Mouse (Mus musculus) cerebellum, adult 18-20 months (tissue): Measurements from ENCODE around the gene Wdr61.

Source experiments
- DNase-seq, 2 experiments: peaks; one replicate each; pipeline ENCODE4 v3.0.0; 2021

Wdr61 gene

DNA sequence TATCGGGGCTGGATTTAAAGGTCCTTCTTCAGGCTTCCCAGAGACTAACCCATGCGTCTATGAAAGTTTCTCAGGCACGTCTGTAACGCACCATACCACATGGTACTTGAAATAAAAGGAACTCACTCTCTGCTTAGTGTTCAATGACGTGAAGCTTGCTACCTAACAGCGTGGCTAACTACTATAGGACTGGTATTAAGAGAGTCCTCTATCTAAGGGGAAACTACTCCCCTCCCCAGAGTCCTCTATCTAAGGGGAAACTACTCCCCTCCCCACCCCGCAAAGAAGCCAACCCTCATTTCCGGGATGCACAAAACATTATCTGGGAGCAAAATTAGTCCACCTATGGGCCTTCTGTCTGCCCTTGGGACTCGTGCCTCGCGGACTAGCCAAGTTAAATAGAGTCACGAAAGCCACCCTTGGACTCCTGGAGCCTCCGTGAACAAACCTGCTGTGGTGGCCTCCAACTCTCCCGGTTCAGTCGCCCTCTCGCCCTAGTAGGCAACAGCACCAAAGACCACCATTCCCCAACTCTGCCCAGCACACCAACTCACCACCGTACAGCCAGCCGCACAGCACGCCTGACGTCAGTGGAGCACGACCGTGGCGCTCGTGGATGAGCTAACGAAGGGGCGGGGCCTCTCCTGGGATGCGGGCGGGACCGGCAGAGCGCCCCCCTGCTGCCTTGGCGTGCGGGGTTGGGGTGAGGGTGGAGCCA, at the start of gene Wdr61:
Gene Wdr61 (minus strand): TSS at position 599 of the 718 bp plus-strand sequence.
- peak; percentile 95 to 99 for DNase-seq

DNA sequence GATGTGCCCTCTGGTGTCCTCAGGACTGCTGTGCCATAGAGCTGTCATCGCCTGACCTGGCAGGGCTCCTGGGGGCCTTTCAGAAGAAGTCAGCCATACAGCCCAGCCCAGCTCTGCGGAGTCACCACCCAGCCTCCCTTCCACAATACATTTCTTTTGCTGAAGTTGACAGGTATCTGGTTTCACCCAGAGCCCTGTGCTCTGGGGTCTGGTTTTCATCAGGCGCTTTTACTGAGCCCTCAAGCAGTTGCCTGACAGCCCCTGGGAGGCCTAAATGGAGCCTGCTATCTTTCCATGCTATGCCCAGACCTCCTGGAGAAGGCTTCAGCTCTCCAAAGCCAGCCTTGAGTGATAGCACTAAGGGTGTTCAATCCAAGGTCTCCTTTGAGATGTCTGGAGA, 49.7 kb upstream of the Wdr61 start:
- no peak for DNase-seq

DNA sequence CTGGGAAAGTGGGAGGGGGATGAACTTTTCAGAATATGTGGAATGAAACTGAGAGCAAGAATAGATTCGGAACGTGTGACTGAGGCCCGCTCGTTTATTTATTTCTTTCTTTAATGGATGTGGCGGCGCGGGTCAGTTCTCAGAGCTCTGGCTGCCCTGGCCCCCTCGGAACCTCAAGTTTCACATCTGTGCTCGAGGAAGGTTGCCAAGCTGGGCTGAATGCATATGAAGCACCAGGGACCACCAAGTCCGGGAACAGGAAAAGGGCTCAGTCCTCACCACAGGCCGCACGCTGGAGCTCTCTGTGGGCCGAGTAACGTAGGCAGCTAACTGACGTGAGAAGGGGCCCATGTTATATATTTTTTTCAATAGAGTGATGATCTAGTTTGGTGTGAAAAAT, 48.2 kb upstream of the Wdr61 start:
- no peak for DNase-seq

DNA sequence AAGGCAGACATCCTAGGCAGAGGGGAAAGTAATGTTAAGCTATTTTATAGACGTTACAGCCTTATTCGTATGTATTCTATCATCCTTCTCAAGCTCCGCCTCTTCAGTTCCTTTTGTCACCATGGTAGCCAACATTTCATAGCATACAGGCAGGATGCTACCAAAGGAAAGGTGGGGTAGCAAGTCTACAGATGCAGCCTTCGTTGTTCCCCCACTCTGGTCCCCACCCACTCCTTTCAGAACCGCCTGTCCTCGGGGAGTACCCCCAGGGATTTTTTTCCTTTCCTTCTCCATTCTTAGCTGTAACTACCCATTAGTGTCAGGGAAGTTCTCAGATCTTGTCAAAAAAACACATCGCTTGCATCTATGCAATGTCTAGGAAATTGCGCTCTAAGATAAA, 45.0 kb upstream of the Wdr61 start:
- DNase-seq, result no peak

DNA sequence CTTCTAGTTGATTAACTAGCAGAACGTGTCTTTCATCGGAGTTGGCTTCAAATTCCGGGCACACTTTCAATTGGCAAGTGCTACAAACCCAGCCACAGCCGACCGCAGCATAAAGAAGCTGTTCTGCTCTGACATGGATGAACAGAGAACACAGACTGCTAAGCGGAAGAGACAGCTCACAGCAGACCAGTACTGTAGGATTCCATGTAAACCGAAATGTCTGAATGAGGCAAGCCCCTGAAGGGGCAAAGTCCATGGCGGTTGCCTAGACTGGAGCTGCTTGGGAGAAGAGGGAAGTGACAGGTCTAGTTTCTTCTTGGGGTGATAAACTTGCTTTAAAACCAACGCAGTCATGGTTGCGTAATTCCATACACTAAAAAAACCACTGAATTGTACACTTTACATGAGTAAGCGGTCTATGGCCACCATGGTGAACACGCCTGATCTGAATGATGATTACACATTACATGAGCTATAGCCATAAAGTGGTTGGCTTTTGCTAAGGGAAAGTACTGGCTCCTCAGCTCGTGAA, 42.2 kb upstream of the Wdr61 start:
- no peak for DNase-seq

DNA sequence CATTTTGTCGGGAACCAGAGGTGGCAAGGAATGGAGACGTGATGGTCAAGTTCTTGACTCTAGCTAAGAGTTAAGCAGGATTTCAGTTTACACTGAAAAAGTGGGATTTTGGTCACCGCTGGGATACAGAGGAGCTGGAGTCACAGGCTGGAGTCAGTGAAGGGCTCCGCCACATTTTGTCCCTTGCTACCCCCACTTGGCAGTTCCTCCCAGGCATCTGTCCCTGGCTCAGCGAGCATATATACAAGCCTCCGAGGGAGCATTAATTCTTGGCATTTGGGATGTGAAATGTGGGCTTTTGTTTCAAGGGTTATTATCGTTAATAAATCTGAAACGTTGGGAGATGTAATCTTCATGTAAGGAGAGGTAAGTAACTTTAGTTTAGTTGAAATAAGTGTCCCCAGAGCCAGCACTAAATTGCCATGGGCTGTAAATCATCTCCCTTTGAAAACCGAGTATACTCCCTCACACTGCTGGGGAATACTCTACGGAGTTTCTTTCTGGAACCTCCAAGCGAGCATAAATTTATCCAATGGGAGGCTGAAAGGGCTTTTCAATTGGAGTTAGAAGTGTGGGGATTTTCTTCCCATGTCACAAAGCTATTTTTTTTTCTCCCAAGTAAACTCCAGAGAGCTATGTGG, 35.9 kb upstream of the Wdr61 start:
- DNase-seq, result no peak

DNA sequence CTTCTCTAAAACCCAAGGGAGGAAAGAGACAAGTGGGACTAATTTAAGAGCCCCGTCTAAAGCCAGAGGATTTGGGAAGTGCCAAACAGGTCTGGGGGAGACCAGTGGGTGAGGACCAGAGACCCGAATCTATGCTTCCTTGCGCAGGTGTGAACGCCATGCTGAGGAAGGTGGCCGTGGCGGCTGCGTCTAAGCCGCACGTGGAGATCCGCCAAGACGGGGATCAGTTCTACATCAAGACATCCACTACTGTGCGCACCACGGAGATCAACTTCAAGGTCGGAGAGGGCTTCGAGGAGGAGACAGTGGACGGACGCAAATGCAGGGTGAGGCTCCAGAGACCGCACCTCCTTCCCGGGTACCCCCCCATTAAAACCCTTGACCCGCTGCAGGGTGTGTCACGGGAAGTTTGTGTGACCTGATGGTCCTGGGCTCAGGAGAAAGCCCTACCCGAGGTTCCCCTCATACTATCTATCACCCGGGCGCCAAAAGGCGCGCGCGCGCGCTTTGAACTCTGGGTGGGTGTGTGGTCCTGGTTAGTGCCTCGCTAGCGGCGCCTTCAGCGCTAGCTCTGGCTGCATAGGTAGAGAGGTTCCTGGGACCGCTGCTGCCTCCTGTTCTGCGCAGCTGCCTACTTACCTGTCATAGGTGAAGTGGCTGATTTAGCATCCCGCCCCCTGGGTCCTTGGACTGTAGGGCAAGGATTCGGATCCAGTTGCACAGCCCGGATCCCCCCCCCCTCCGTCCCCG, 31.2 kb upstream of the Wdr61 start:
- DNase-seq, result no peak

DNA sequence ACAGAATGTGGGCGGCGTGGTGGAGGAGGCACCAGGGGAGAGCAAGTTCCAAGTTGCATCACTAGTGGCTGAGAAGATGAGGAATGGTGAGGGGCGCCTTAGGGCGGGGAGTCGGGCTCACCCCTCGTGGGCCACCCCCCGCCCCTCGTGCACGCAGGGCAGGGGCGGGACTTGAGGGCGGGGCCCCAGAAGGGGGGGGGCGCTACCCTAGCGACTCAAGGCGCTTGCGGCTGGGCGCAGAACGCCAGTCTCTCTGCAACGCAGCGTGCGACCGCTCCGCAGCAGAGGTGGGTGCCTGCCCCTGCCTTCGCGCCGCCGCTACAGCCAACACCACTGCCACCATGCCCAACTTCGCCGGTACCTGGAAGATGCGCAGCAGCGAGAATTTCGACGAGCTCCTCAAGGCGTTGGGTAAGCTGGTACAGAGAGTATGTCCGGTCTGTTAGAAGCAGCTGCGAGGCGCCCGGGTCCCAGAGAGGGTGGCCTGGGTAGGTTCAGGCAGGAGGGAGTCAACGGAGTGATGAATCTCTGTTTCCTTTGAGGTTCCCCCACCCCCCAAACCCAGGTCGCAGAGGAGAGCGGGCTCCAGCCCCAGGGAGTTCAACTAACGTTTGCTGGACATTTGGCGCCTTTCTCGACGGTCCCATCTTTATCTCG, 30.4 kb upstream of the Wdr61 start, which contains the start of gene Crabp1:
Gene Crabp1 (plus strand): TSS at position 188 of the 657 bp plus-strand sequence.
- no peak for DNase-seq

DNA sequence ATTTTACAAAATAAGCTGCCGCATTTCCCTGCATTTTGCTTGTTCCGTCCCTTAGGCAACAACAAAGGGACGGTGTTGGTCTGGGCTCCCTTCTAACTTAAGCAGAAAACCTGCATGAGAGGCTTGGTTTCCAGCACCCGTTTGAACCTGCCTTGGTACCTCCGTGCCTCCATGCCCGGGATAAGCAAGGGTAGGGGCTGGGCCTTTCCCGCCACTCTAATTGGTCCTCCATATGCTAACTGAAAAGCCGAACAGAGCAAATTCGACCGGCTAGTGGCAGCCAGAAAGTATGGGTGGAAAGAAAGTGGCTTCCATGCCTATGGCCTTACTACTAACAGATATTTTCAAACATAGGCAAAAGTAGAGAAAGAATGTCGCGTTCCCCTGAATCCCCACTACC, 29.8 kb upstream of the Wdr61 start:
- DNase-seq, result no peak

DNA sequence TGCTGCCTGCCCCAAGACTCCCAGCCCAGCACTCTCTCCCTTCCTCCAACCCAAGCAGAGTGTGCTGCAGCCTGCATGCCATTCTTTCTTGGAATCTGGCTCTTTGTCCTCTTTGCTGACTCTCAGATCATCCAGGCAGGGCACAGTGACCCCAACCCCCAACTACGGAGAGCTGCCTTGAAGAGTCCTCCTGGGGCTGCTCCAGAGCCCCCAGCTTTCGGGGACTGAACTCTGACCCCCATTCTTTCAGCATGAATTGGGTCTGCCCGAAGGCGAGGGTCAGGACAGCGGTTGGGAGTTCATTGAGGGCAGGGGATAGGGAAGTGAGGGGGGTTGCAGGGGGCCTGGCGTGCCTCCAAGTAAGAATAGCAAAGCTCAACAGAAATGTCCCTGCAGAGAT, 25.3 kb upstream of the Wdr61 start:
- DNase-seq, result no peak

DNA sequence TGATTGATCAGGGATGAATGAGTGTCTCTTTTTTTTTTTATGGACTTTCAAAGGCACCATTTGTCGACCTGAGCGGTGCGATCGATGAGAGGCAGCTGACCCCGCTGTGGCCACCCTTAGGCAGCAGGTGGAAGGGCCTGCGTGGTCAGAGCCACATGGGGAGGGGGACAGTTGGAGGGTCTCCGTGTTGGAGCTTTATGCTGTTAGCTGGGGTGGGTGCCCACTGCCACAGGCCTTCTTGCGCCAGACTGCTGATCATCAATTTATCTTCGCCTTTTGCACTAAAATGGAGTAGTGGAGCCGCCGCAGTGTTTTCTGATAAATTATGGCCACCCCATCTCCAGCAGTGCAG, 18.6 kb upstream of the Wdr61 start:
- no peak for DNase-seq

DNA sequence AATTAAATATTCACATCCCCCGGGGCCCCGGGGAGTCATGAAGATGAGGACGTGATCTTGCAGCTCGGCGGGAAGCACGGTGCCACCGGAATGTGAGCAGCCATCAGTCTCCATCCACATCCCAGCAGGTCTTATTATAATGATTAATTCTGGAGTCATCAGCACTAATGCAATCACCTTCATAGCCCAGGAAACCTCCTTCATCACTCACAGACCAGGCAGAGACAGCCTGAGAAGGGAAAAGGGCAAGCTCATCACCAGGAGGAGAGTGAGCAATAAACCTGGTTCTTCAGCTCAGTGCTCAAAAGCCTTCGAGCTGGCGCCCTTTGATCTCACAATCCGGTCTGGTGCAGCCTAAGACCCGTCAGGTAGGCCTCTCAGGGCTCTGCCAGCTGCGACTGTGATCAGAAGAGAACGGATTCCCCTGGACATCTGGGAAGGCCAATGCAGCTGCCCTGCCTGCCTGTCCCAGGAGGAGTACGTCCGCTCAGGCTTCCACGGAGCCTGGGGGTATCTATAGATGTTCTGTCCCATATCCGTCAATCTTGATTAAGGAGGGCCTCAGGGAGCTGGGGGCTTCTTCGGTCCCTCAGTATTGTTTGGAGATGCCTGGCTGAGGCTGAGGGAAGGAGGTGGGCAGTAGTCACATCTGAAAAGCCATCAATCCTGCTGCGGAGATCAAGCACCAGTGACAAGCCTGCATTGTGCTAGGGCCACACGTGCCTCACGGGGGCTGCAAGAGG, 18.1 kb upstream of the Wdr61 start:
- no peak for DNase-seq

DNA sequence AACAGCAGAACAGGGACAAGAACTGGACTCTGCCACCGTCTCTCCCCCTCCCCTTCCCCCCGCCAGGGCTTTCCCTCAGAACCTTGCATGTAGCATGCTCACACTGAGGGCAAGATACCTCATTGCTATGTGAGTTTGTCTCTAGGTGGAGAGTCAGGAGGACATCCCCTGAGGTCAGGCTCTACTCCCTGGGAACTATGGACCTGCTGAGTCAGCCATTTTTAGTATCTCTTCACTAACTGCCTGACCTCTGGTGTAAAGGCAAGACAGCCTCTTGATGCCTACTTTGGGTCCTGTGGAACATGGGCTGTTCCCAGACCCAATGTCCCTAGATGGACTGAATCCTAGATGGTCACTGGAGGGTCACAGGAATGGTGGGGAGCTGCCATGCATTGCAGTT, 17.4 kb upstream of the Wdr61 start:
- no peak for DNase-seq

DNA sequence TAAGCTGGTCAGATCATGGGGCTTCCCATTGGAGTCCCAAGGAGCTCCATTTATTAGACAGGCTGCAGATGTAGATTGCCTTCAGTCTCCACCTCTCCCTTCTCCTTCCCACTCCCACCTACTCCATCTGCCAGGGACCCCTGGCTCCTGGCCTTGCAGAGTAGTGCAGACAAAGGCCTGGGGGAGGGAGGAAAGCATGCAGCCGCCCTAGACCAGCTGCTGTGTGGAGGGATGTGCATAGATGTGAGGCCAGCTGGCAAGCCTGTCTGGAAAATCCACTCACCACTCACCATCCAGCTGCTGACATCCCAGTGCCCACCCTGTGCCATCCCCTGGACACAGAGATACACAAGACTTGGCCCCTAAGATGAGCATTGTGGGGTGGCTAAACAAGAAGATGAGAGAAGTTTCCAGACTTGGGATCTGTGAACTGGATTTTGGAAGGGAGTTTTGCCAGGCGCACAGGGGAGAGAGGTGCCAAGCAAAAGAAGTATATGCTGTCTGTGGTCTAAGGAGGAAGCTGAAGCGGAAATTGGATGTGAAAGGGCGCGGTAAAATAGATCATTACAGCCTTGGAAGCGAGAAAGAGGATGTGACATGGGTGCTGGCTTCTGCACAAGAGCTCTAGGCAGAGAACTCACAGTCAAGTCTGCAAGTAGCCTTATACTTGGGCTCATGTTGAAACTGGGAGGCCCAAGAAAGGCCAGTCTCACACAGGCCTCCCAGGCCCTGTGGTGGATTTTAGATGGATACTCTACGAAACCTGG, 16.1 kb upstream of the Wdr61 start:
- DNase-seq, result no peak

DNA sequence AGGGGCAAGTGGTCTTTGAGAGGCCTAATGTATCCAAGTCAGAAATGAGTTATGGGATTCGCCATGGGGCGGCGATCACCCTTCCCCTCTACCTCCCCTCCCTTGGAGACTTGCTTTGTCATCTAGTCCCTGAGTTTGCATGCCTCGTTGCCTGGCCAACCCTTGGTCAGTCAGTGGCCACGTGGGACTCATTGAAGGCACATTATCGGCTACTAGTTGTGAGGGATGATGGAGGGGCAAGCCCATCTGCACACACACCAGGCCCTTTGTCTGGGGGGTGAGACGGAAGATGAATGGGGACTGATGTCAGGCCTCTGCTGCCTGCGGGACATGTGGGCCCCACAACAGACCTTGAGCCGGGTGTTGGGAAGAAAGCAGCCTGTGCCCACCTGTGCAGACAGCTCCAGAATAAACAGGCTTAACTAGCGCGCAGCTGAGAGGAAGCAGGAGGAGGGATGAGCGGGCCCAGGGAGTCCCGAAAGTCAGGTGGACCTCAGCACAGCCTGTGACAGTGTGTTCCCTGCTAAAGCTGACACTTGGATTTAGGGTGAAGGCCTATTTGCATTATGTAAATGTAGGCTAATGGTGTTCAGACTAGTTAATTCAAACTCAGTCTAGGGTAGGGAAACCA, 11.5 kb upstream of the Wdr61 start:
- no peak for DNase-seq

DNA sequence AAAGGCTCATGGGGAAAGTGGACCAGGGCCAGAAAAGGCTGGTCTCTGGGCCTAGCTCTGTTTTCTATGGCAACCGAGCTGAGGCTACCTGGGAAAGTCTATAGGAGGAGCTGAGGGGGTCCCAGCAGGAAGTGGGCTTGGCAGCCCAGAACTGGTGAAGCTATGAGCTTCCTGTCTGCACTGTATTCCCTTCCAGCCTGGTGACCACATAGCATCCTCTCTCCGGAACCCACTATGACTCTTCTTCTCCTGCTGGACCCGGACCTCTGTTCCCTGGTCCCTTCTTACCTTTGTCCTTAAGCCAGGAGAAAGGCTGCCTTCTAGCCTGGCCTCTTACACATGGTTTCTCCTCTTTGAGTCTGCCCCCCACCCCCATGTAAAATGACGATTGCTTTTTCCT, 9.6 kb upstream of the Wdr61 start:
- no peak for DNase-seq

DNA sequence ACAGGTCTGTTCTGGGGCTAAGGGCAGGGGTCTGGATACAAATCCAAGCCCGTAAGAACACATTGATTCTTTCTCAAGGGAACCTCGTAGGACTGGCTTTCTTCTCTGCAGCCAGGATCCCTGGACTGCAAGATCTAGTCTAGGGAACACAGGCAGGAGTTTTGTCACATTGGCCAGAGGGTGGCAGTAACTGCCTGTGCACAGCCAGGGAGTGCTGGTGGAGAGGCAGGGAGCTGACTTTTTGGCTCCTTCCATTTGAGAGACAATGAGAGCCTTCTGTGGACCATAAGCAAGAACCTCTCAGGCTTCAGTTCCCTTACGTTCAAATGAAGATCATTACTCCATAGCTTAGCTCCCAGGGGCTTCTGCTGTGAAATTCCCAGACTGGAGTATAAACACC, 4.1 kb upstream of the Wdr61 start:
- peak; percentile 16 to 37 for DNase-seq

DNA sequence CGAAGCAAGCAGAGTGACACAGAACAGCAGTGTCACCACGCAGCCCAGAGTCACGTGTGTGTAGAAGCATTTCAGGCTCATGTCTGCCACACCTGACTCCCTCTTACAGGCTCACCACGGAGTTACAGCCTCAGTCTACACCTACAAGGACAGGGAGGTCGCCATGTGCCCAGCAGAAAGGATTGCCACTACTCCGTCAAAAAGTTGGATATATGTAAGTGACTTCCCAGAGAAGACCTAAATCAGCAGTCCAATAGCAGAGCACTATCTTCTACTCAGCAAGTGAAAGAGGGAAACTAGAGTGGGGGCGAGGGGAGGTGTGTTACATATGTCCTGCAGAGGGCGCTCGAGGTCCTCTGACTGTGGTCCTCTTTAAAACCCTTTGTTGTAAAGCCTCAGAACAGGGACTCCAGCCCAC, 2.0 kb upstream of the Wdr61 start:
- DNase-seq, result peak; percentile 32 to 47

DNA sequence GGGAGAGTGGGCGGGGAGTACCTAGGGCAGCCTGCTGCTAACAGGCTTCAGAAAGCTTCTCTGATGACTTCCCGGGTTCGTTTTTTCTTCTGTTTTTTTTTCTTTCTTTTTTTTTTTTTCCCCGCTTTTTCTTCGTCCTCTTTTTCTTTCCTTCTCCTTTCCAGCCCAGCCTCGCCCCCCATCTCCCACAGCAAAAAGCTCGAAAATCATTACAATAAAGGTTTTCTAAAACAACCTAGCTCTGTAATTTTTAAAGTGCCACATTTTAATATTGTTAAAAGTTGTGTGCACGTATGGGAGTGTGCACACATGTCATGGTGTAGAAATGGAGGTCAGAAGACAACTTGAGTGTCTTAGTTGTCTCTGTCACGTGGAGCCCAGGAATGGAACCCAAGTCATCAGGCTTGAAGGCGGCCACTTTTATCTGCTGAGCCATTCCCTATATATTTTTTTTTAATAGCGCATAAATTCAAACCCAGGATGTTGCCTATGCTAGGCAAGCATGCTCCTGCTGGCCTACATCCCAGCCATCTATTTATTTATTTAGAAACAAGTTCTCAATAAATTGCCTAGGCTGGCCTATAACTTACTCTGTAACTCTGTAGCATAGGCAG, 427 bp upstream of the Wdr61 start:
- peak in 1 of 2 experiments; percentile 10 for DNase-seq

DNA sequence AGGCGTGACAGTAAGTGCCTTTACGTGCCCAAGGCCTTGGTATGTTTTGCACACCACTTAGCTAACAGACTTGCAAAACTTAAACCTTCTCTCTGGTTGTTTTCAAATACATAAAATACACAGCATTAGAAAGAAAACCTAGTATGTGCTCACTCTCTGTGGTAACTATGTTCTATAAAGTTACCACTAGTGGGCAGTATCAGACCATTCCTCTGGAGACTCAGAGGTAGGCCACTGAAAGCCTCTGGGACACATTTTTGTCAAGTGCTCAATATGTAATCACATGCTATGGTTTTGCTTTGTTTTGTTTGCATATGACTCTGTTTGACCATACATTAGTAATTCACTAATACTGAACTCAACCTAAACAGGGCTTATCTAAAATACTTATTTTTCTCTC, 2.2 kb downstream of the Wdr61 start:
- DNase-seq, result no peak

DNA sequence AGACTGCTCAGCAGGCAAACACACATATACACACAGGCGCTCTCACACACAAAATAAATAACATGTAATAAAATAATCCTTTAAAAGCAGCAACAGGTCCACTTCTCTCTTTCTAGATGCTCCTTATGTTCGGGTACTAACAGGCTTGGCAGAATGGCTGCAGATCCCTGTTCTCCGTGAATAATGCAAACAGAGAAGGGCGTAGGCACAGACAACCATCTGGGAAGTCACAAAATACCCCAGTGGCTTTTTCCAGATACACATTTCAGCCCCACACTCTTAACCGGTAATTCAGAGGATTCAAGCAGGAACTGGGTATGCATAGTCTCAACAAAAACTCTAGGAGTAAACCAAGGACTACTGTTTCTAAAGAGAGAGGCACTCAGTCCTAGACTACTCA, 8.0 kb downstream of the Wdr61 start:
- DNase-seq, result no peak
